ENCODE assay signal across 7 mouse cellular contexts in genomic region chr17:47359964-47360363, GRCm38 (mm10). TPM values are rescaled to one million over a fixed set of nuclear protein-coding genes. Genes with fewer than 3 reads are reported as not detected.
A peak's percentile ranks its signal among the peaks of the same experiment; 100 is the strongest.
DNase-seq lines count a peak whose midpoint lies in the region; ATAC-seq and TF ChIP-seq lines count a peak whose summit lies in the region.

No protein-coding gene starts in this region.

- H3K27ac ChIP-seq in hindbrain, embryonic 11.5 days (ENCODE audit: low read depth, low read length): no peak overlapping the region
- no peak overlapping the region for H3K27ac ChIP-seq in hindbrain, embryonic 12.5 days
- no peak overlapping the region for H3K27ac ChIP-seq in lung, embryonic 14.5 days (ENCODE audit: low read depth)

- 45% methylated on average over 6 of the region's 6 CpGs for WGBS in hindbrain, embryonic 11.5 days
- 40% methylated on average over 6 of the region's 6 CpGs for WGBS in hindbrain, embryonic 12.5 days
- WGBS in lung, embryonic 14.5 days: 52% methylated on average over 6 of the region's 6 CpGs

- H3K9ac ChIP-seq in hindbrain, embryonic 11.5 days (ENCODE audit: low read depth, low read length): no peak overlapping the region
- no peak overlapping the region for H3K9ac ChIP-seq in hindbrain, embryonic 12.5 days
- no peak overlapping the region for H3K9ac ChIP-seq in lung, embryonic 14.5 days

- H3K4me2 ChIP-seq in hindbrain, embryonic 11.5 days (replicated peaks; ENCODE audit: low read depth, low read length): no peak overlapping the region
- no peak overlapping the region for H3K4me2 ChIP-seq in hindbrain, embryonic 12.5 days (replicated peaks)
- no peak overlapping the region for H3K4me2 ChIP-seq in lung, embryonic 14.5 days

- H3K4me1 ChIP-seq in hindbrain, embryonic 11.5 days (replicated peaks; ENCODE audit: control insufficient read depth, insufficient read depth, low read length): no peaks in the 10 kb centered on the region
- no peaks in the 10 kb centered on the region for H3K4me1 ChIP-seq in hindbrain, embryonic 12.5 days
- no peaks in the 10 kb centered on the region for H3K4me1 ChIP-seq in E14TG2a.4 (replicated peaks; ENCODE audit: low read depth, low read length)
- no peaks in the 10 kb centered on the region for H3K4me1 ChIP-seq in lung, embryonic 14.5 days (ENCODE audit: insufficient read depth)

- ATAC-seq in hindbrain, embryonic 11.5 days (ENCODE audit: low FRiP score): no peak
- ATAC-seq in hindbrain, embryonic 12.5 days (ENCODE audit: low FRiP score): no peak
- peak; percentile 46 for ATAC-seq in granulocyte monocyte progenitor cell, adult 5-6 weeks (replicated peaks; ENCODE audit: poor library complexity, severe bottlenecking)
- ATAC-seq in lung, embryonic 14.5 days (ENCODE audit: insufficient read depth): no peak

- H3K4me3 ChIP-seq in hindbrain, embryonic 11.5 days (ENCODE audit: low read depth, low read length): no peak overlapping the region
- H3K4me3 ChIP-seq in hindbrain, embryonic 12.5 days: no peak overlapping the region
- H3K4me3 ChIP-seq in E14TG2a.4 (replicated peaks; ENCODE audit: low read length): no peak overlapping the region
- H3K4me3 ChIP-seq in lung, embryonic 14.5 days (ENCODE audit: low read depth, low read length): no peak overlapping the region

- no peaks in the 10 kb centered on the region for H3K27me3 ChIP-seq in hindbrain, embryonic 11.5 days (ENCODE audit: control insufficient read depth, insufficient read depth, low read length)
- no peaks in the 10 kb centered on the region for H3K27me3 ChIP-seq in hindbrain, embryonic 12.5 days
- no peaks in the 10 kb centered on the region for H3K27me3 ChIP-seq in E14TG2a.4 (ENCODE audit: insufficient read depth, low read length)
- H3K27me3 ChIP-seq in lung, embryonic 14.5 days (ENCODE audit: insufficient read depth, low read length): no peaks in the 10 kb centered on the region

- no peaks in the 10 kb centered on the region for H3K9me3 ChIP-seq in hindbrain, embryonic 11.5 days (ENCODE audit: control insufficient read depth, low read length)
- H3K9me3 ChIP-seq in hindbrain, embryonic 12.5 days (replicated peaks): no peaks in the 10 kb centered on the region
- peaks cover 10% of the 10 kb centered on the region for H3K9me3 ChIP-seq in E14TG2a.4 (ENCODE audit: low read length)
- H3K9me3 ChIP-seq in lung, embryonic 14.5 days (ENCODE audit: low read depth, low read length): no peaks in the 10 kb centered on the region

- DNase-seq in hindbrain, embryonic 11.5 days (ENCODE audit: low spot score): peak; percentile 56
- peak; percentile 70 for DNase-seq in adrenal gland, postnatal 10 days
- peak; percentile 69 for DNase-seq in lung, embryonic 14.5 days
- DNase-seq in spleen, postnatal 4 days (ENCODE audit: low spot score in 2 of 2): peak; percentile 53 to 84

- TF ChIP-seq CTCF in E14TG2a.4 (conservative IDR thresholded peaks at IDR 0.05; ENCODE audit: low read length): peak; percentile 87
- peak; percentile 64 for TF ChIP-seq CTCF in lung, embryonic 14.5 days (IDR thresholded peaks at IDR 0.05; ENCODE audit: low read depth)

- no peaks in the 10 kb centered on the region for H3K36me3 ChIP-seq in hindbrain, embryonic 11.5 days (ENCODE audit: control insufficient read depth, insufficient read depth, low read length)
- peaks cover 47% of the 10 kb centered on the region for H3K36me3 ChIP-seq in hindbrain, embryonic 12.5 days
- peaks cover 36% of the 10 kb centered on the region for H3K36me3 ChIP-seq in E14TG2a.4 (ENCODE audit: insufficient read depth, low read length)
- H3K36me3 ChIP-seq in lung, embryonic 14.5 days (ENCODE audit: insufficient read depth): peaks cover 51% of the 10 kb centered on the region

RNA-seq across cellular contexts. Expression of gene Mrps10, which starts 8.7 kb away (rescaled TPM):
- polyA plus RNA-seq in hindbrain, embryonic 11.5 days (2014; fragmentation: Nextera tagmentation; extraction: Ambion mirVana): 71.5 and 73.6 TPM in 2 replicates
- 64.3 and 69.3 TPM in 2 replicates for polyA plus RNA-seq in hindbrain, embryonic 12.5 days (2016; fragmentation: Nextera tagmentation; extraction: Ambion mirVana)
- 10 to 100 TPM; 50.8 to 52.0 TPM for total RNA-seq in adrenal gland, postnatal 10 days (2021)
- total RNA-seq in granulocyte monocyte progenitor cell, adult 5-6 weeks (2014; fragmentation: Nextera tagmentation): 65.1 and 68.0 TPM in 2 replicates
- total RNA-seq in granulocyte monocyte progenitor cell, adult 5-6 weeks (2017): 65.8 and 70.8 TPM in 2 replicates
- polyA plus RNA-seq in lung, embryonic 14.5 days (2014; fragmentation: Nextera tagmentation; extraction: Ambion mirVana): 84.1 and 86.9 TPM in 2 replicates

RNA-seq across cellular contexts. Expression of gene Guca1b, which starts 25.2 kb away (rescaled TPM):
- 0.31 and 0.35 TPM in 2 replicates for polyA plus RNA-seq in hindbrain, embryonic 11.5 days (2014; fragmentation: Nextera tagmentation; extraction: Ambion mirVana)
- 0.59 and 0.93 TPM in 2 replicates for polyA plus RNA-seq in hindbrain, embryonic 12.5 days (2016; fragmentation: Nextera tagmentation; extraction: Ambion mirVana)
- under 1 TPM; 0.70 to 0.78 TPM for total RNA-seq in adrenal gland, postnatal 10 days (2021)
- 0.47 and 0.80 TPM in 2 replicates for total RNA-seq in granulocyte monocyte progenitor cell, adult 5-6 weeks (2014; fragmentation: Nextera tagmentation)
- 0.43 TPM in 1 of 2 replicates, not detected in the other for total RNA-seq in granulocyte monocyte progenitor cell, adult 5-6 weeks (2017)
- 0.41 and 0.49 TPM in 2 replicates for polyA plus RNA-seq in lung, embryonic 14.5 days (2014; fragmentation: Nextera tagmentation; extraction: Ambion mirVana)

RNA-seq across cellular contexts. Expression of gene Guca1a, which starts 40.4 kb away (rescaled TPM):
- polyA plus RNA-seq in hindbrain, embryonic 11.5 days (2014; fragmentation: Nextera tagmentation; extraction: Ambion mirVana): 1.2 and 1.3 TPM in 2 replicates
- polyA plus RNA-seq in hindbrain, embryonic 12.5 days (2016; fragmentation: Nextera tagmentation; extraction: Ambion mirVana): 0.84 and 1.2 TPM in 2 replicates
- total RNA-seq in adrenal gland, postnatal 10 days (2021): 1 to 10 TPM; 1.3 to 1.4 TPM
- 5.3 and 6.4 TPM in 2 replicates for total RNA-seq in granulocyte monocyte progenitor cell, adult 5-6 weeks (2014; fragmentation: Nextera tagmentation)
- 6.3 and 6.7 TPM in 2 replicates for total RNA-seq in granulocyte monocyte progenitor cell, adult 5-6 weeks (2017)
- polyA plus RNA-seq in lung, embryonic 14.5 days (2014; fragmentation: Nextera tagmentation; extraction: Ambion mirVana): 1.6 and 1.7 TPM in 2 replicates
